Mouse (Mus musculus) heart, adult 2 months (tissue): Measurements from ENCODE around the gene Creb3l2. TPM values are rescaled to one million over a fixed set of nuclear protein-coding genes. Genes with fewer than 3 reads are reported as not detected.

ENCODE experiments used
- DNase-seq, 2 experiments: peaks; one replicate each; pipeline ENCODE4 v3.0.0; 2021
- H3K27ac ChIP-seq: fragments of 200-600 bp; 2 replicates; pipeline ENCODE4 v1.8.1; 2022
- H3K27me3 ChIP-seq: fragments of 200-500 bp; 2 replicates; pipeline ENCODE4 v1.6.1; 2012; ENCODE audit warnings: mild to moderate bottlenecking, low read length, inconsistent platforms, mixed read lengths; ENCODE audit not compliant: control insufficient read depth, insufficient read depth
- H3K36me3 ChIP-seq: fragments of 200-500 bp; 2 replicates; pipeline ENCODE4 v1.6.1; 2012; ENCODE audit warnings: low read length, inconsistent platforms; ENCODE audit not compliant: control insufficient read depth, insufficient read depth
- H3K4me1 ChIP-seq: fragments of 200-500 bp; 2 replicates; pipeline ENCODE4 v1.6.1; 2011; ENCODE audit warnings: low read length; ENCODE audit not compliant: control insufficient read depth, insufficient read depth
- H3K4me3 ChIP-seq: fragments of 200-600 bp; 2 replicates; pipeline ENCODE4 v1.8.1; 2022
- H3K79me2 ChIP-seq: fragments of 200-500 bp; replicated peaks from 2 replicates; pipeline ENCODE4 v1.6.1; 2012; ENCODE audit warnings: mild to moderate bottlenecking, inconsistent platforms, low read length, moderate library complexity, mixed read lengths; ENCODE audit not compliant: control insufficient read depth, insufficient read depth
- H3K9ac ChIP-seq: fragments of 200-500 bp; 2 replicates; pipeline ENCODE4 v1.6.1; 2012; ENCODE audit warnings: low read depth, mild to moderate bottlenecking, control low read depth, inconsistent platforms, low read length, mixed read lengths
- CTCF ChIP-seq: fragments of 200-600 bp; IDR thresholded peaks from 2 replicates; pipeline ENCODE4 v1.8.1; 2022; ENCODE audit warnings: antibody characterized with exemption, mild to moderate bottlenecking, moderate library complexity
- EP300 ChIP-seq: fragments of 200-500 bp; IDR thresholded peaks from 2 replicates; pipeline ENCODE4 v1.6.1; 2011; ENCODE audit warnings: low read depth, low read length, control low read depth; ENCODE audit not compliant: insufficient read depth
- POLR2A ChIP-seq: fragments of 200-500 bp; IDR thresholded peaks from 2 replicates; pipeline ENCODE4 v1.6.1; 2011; ENCODE audit warnings: mild to moderate bottlenecking, low read depth, low read length, control low read depth; ENCODE audit not compliant: insufficient read depth
- WGBS: fragments of 180-500 bp; shearing (Covaris S2); methylation state at CpG from one replicate; pipeline ENCODE4 v1.1.7; 2018; 5-methylcytosine and 5-hydroxymethylcytosine counted together
- intact Hi-C: fragments of 180-260 bp; cut with DNase I; formaldehyde crosslinking; loops from one replicate; pipeline ENCODE4 v1.15.1; 2025
- polyA plus RNA-seq: library from polyadenylated mRNA; depleted of rRNA; stranded (reverse); fragments of >200 nt; gene quantifications from 2 replicates; pipeline ENCODE4 v1.2.3, GENCODE M21; 2012; rRNA removed
- total RNA-seq, 2 experiments: library from RNA; stranded (reverse); gene quantifications; 2 replicates each; pipeline ENCODE4 v1.2.3; 2021

Gene Creb3l2
- total and polyA plus RNA-seq, 3 experiments, result 16.7 to 26.5 (median 20.5) TPM

- no peak overlapping the region for H3K9ac ChIP-seq
- 95% methylated on average over 1 of the region's 1 CpGs for WGBS
- no peak overlapping the region for H3K4me3 ChIP-seq
- no peaks in the 10 kb centered on the region for H3K79me2 ChIP-seq
- no peaks in the 10 kb centered on the region for H3K4me1 ChIP-seq
- TF ChIP-seq POLR2A (no peak), CTCF (no peak), EP300 (no peak)
- intact Hi-C loops, result no loop called here
- DNase-seq, result no peak
- H3K27me3 ChIP-seq, result no peaks in the 10 kb centered on the region
- H3K36me3 ChIP-seq, result no peaks in the 10 kb centered on the region
- H3K27ac ChIP-seq, result no peak overlapping the region
These were observed 150.8 kb downstream of the Creb3l2 start for GRCm38 (mm10) chr6:37291171-37291570.

GRCm38 (mm10) chr6:37290691-37291090 lies 151.3 kb downstream of the Creb3l2 start:
- Histone ChIP-seq H3K79me2 (no peaks in the 10 kb centered on the region), H3K4me1 (no peaks in the 10 kb centered on the region), H3K27ac (no peak overlapping the region), H3K27me3 (no peaks in the 10 kb centered on the region), H3K36me3 (no peaks in the 10 kb centered on the region), H3K4me3 (no peak overlapping the region), H3K9ac (no peak overlapping the region)
- DNase-seq, result no peak
- 98% methylated on average over 3 of the region's 3 CpGs for WGBS
- intact Hi-C loops, result no loop called here
- TF ChIP-seq POLR2A (no peak), EP300 (no peak), CTCF (no peak)

- no peak overlapping the region for H3K4me3 ChIP-seq
- WGBS, result 95% methylated on average over 4 of the region's 4 CpGs
- H3K36me3 ChIP-seq, result no peaks in the 10 kb centered on the region
- no peak for DNase-seq
- no peak for TF ChIP-seq EP300
- no peak for TF ChIP-seq POLR2A
- TF ChIP-seq CTCF, result no peak
- H3K27me3 ChIP-seq, result no peaks in the 10 kb centered on the region
- H3K4me1 ChIP-seq, result no peaks in the 10 kb centered on the region; the same call in 1 of the 2 replicates
- H3K27ac ChIP-seq, result no peak overlapping the region
- H3K9ac ChIP-seq, result no peak overlapping the region
- H3K79me2 ChIP-seq, result no peaks in the 10 kb centered on the region
- intact Hi-C loops, result no loop called here
These were observed 155.8 kb downstream of the Creb3l2 start for GRCm38 (mm10) chr6:37286134-37286533.

GRCm38 (mm10) chr6:37284879-37285278 lies 157.1 kb downstream of the Creb3l2 start:
- H3K4me3 ChIP-seq, result no peak overlapping the region
- intact Hi-C loops, result no loop called here
- H3K79me2 ChIP-seq, result no peaks in the 10 kb centered on the region
- DNase-seq, result no peak
- TF ChIP-seq EP300, result no peak
- no peak for TF ChIP-seq CTCF
- no peak for TF ChIP-seq POLR2A
- no peaks in the 10 kb centered on the region for H3K36me3 ChIP-seq
- no peaks in the 10 kb centered on the region for H3K27me3 ChIP-seq
- no peak overlapping the region for H3K9ac ChIP-seq
- H3K4me1 ChIP-seq, result no peaks in the 10 kb centered on the region; the same call in 1 of the 2 replicates
- no peak overlapping the region for H3K27ac ChIP-seq
- WGBS, result 93% methylated on average over 9 of the region's 9 CpGs

DNA sequence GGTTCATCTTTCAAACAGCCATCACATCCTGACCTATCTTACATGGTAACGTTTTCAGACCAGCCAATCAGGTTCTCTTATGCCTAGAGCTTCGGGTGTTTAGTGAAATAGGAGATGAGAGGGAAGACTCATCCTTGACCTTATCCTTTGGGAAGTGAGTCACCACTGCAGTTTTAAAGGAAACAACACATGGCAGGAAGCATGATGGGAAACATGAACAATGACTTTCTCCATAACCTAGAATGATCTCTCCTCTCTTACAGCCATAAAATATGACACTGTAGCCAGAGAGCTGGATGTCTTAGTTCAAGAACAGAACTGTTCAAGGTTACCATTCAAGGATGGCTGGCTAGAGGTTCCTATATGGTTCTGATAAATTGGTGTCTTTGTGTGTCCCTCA lies 158.6 kb downstream of the Creb3l2 start:
- intact Hi-C loops, result no loop called here
- no peak for DNase-seq
- H3K27ac ChIP-seq, result no peak overlapping the region

GRCm38 (mm10) chr6:37282659-37283058 lies 159.3 kb downstream of the Creb3l2 start:
- Histone ChIP-seq H3K79me2 (no peaks in the 10 kb centered on the region), H3K4me3 (no peak overlapping the region), H3K27ac (no peak overlapping the region), H3K27me3 (no peaks in the 10 kb centered on the region), H3K4me1 (no peaks in the 10 kb centered on the region; the same call in 1 of the 2 replicates), H3K36me3 (no peaks in the 10 kb centered on the region), H3K9ac (no peak overlapping the region)
- DNase-seq, result no peak
- no peak for TF ChIP-seq CTCF
- TF ChIP-seq POLR2A, result no peak
- no peak for TF ChIP-seq EP300
- WGBS, result 17% methylated on average over 1 of the region's 1 CpGs
- intact Hi-C loops, result no loop called here

More for the DNA sequence above, 158.6 kb downstream of the Creb3l2 start:
- H3K36me3 ChIP-seq, result no peaks in the 10 kb centered on the region
- H3K79me2 ChIP-seq, result no peaks in the 10 kb centered on the region
- H3K4me3 ChIP-seq, result no peak overlapping the region
- no peaks in the 10 kb centered on the region; the same call in 1 of the 2 replicates for H3K4me1 ChIP-seq
- 26% methylated on average over 2 of the region's 2 CpGs for WGBS
- H3K9ac ChIP-seq, result no peak overlapping the region
- H3K27me3 ChIP-seq, result no peaks in the 10 kb centered on the region
- TF ChIP-seq CTCF, result no peak
- TF ChIP-seq EP300, result no peak
- TF ChIP-seq POLR2A, result no peak

Other genes starting within 250 kb of the Creb3l2 start
- under 1 TPM; 0.08 to 0.18 TPM for gene Dgki, start 142.0 kb downstream of the Creb3l2 start, total RNA-seq
- 0.04 and 0.15 TPM in 2 replicates for gene Dgki, start 142.0 kb downstream of the Creb3l2 start, polyA plus RNA-seq
- gene Akr1d1, start 88.0 kb upstream of the Creb3l2 start, total RNA-seq, result not detected
- gene Akr1d1, start 88.0 kb upstream of the Creb3l2 start, polyA plus RNA-seq, result 0.06 TPM in 1 of 2 replicates, not detected in the other